Mouse (Mus musculus): Measurements from ENCODE around the gene Prcc.
"Not testable (repeated sequence)": the region's sequence is repeated elsewhere in the genome, so short reads cannot be mapped to it uniquely, and the experiment has no call there.

The Prcc gene

DNA sequence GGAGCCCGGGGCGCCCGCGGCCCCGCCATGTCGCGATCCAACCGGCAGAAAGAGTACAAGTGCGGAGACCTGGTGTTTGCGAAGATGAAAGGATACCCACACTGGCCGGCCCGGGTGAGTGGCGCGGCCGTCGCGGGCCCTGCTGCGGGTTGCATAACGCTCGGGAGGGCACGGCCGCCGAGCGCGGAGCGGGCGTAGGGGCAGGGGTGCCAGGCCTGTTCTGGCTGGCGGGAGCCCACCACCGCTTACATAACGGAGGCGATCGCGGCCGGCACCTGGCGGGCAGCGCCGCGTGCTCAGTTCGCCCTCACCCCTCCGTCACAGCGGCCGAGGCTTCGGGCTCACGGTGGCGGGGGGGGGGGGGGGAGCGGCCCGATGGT is 21.2 kb upstream of the Prcc start:
- CTCF ChIA-PET = no interaction called here

DNA sequence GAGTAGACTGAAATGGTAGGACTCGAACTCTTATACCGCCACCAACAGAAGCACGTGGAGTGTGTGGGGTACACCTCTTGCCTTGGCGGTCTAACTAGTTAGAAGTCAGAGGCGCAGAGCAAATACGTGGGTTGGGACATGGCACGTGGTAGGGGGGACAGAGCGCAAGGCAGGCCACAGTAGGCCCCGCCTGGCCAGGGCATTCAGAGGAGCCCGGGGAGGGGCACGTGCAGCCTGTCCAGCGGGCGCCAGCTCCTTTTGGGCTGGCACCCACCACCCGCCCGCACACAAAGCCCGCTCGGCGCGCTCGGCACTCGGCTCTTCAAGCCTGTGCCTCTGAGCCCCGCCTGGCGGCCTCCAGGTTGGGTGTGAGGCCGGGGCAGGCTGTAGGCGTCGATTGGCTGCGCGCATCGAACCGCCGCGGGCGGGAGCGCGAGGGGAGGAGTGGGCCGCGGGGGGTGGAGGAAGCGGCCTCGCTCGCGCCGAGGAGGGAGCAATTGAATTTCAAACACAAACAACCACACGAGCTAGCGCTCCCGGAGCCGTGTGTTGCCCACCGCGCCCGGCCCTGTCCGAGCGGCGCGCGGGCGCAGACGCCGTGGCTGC is 20.6 kb upstream of the Prcc start, which contains the start of gene Hdgf:
Gene Hdgf, plus strand, starts transcription at position 442 of the 606 bp plus-strand sequence.
- CTCF ChIA-PET = no interaction called here

DNA sequence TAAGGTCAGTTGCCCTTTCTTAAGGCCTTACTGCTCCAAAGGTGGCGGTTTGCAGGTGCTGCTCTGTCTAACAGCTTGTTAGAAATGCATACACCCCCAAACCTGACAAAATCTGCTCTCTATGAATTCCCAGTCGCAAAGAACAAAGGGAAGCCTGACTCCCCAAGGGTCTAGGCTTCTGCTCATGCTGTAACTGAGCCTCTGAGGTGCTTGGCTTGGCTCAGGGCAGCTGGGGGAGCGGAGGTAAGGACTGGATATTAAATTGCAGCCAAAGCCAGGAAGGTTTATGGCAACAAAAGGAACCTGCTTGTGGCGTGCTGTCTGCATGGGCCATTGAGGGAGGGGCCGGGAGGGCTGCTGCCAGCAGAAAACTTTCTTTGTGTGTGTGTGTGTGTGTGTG is 18.4 kb upstream of the Prcc start:
- CTCF ChIA-PET = no interaction called here

DNA sequence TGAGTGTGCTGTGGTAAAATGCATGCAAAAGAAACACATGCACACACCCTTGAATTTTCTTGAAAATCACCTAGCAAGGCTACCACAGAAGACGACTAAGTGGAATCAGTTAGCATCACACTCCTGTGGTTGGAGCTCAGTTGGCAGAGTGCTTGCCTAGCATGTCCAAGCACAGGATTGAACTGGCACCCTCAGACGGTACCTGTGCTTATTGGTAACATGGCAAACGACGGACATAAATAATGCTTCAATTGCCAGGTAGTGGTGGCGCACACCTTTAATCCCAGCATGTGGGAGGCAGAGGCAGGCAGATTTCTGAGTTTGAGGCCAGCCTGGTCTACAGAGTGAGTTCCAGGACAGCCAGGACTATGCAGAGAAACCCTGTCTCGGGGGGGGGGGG is 16.6 kb upstream of the Prcc start:
- CTCF ChIA-PET = interaction anchor here (0.7 kb wide), 1 partner anchor 17 kb away, joined by 9 read pairs; no protein-coding TSS in a partner anchor

DNA sequence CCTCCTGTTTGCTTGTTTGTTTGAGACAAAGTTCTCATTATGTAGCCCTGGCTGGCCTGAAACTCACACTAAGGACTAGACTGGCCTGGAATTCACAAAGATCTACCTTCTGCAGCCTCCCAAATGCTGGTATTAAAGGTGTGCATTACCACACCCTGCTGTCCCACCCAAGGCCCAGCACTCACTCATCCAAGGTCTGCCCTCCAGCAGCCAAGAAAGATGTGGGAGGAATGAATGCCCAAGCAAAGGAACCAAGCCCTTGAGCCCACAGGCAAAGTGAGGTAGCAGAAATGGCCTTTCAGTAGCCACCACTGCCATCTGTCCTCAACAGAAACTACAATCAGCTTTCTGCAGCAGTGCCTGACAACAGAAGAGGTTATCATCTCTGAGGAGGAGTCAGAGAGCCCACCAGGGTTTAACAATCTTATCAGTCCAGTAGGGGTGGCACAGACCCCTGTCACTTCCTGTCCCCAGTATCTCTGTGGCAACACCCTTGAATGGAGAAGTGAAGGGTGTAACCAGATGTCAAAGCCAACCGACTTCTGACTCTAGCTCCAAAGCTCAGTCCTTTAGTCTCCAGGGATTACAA is 15.7 kb upstream of the Prcc start:
- CTCF ChIA-PET = no interaction called here

DNA sequence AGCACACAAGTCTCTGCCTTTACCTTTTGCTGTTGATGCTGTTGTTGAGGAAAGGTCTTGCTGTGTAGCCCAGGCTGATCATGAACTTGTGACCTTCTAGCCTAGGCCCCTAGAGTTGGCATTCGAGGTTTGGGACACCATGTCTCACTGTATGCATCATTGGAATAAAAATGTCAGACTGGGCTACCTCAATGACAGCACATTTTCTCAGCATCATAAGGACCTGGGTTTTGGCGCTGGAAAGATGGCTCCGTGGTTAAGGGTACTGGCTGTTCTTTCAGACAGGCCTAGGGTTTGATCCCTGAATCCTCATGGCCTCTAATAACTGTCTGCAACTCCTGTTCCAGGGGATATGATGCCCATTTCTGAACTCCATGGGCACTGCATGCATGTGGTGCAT is 14.4 kb upstream of the Prcc start:
- CTCF ChIA-PET = interaction anchor here (0.6 kb wide), 1 partner anchor 49 kb away, joined by 7 read pairs; the partner anchor contains the start of gene Crabp2

DNA sequence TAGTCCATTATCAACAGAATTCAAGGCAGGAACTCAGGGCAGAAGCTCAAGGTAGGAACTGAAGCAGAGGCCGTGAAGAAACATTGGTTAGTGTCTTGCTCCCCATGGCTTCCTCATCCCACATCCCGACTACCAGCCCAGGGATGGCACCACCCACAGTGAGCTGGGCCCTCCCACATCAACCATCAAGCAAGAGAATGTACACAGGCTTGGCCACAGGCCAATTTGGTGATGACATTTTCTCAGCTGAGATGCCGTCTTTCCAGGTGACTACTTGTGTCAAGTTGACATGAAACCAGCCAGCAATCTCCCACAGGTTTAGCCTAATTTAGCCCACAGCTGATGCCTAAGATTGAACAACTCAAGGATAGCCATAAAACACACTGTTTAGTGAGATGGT is 13.9 kb upstream of the Prcc start:
- CTCF ChIA-PET = no interaction called here

DNA sequence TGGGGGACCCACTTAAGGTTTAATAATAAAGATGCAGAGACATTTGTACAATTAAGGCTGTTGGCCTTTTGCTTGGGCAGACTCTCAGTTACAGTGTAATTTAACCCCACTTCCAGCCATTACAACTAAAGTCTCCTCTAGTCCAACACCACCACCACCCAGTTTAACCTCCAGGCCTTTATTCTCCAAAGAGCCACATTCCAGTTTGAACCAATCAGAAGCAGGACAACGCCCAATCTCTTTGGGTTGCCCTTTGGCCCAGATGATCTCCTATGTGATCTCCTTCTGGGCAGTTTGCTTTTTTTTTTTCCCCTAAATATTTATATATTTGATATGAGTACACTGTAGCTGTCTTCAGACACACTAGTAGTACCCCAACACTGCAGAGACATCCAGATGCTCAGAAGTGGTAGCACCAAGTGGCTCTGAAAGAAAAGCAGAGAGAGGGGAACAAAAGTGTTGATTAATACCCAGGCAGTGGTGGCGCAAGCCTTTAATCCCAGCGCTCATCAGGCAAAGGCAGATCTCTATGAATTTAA is 8.0 kb upstream of the Prcc start:
- CTCF ChIA-PET = no interaction called here

DNA sequence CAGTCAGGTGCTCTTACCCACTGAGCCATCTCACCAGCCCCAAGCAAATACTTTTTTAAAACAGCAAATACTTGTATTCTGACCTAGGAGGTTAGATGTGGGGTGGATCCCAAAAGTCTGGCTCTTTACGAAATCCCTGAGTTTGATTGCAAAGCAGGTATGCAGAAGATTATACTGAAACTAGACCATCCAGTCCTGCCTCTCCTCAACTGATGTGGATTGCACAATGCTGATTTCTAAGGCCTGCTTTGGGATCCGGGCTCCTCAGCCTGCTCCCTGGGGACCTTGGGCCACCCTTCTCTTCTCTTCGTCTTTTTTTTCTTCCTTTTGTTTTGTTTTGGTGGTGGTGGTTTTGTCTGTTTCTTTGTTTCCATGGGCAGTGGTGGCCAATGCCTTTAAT is 6.1 kb upstream of the Prcc start:
- CTCF ChIA-PET = interaction anchor here (0.6 kb wide), 1 partner anchor 25 kb away, joined by 3 read pairs; no protein-coding TSS in a partner anchor

DNA sequence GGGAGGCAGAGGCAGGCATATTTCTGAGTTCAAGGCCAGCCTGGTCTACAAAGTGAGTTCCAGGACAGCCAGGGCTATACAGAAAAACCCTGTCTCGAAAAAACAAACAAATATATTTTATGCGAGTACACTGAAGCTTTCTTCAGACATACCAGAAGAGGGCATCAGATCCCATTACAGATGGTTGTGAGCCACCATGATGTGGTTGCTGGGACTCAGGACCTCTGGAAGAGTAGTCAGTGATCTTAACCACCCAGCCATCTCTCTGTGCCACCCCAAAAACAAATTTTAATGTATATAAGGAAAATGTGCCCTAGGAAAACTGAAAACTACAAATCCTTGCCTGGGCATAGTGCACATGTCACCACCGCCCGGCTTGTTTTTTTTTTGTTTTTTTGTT is 2.0 kb upstream of the Prcc start:
- CTCF ChIA-PET = not testable (repeated sequence)

DNA sequence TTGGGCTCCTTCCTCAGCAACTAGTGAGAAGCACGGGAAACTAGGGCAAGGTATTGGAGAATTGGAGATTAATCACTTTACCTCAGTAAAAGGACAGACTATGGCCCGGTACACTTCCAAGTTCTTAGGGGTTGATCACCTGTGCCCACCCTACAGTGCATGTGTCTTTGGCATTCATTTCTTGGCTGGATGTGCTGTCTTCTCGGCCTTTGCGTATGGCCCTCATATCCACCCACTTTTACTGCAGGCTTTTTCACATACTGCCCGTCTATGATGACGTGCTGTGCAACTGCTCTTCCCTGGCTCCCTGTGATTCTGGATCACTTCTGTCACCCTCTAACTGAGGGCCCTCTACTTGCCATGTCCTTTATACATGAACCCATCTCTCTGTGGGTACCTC is 1.0 kb upstream of the Prcc start:
- CTCF ChIA-PET = interaction anchor here (0.8 kb wide), 1 partner anchor 23 kb away, joined by 4 read pairs; no protein-coding TSS in a partner anchor

DNA sequence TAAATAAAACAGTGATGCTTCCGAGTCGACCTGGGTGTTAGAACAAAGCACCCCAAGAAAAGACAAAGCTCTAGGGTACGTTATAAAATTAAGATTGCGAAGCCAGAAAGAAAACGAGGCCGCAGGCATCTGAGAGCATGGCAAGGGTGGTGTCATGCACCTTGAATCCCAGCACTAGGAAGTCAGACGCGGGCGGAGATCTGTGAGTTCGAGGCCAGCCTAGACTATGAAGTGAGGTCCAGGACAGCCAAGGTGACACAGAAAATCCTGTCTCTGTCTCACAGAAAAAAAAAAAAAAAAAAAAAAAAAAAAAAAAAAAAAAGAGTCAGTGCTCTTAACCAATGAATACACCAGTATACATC is 577 bp upstream of the Prcc start:
- CTCF ChIA-PET = interaction anchor here (0.8 kb wide), 1 partner anchor 24 kb away, joined by 4 read pairs; no protein-coding TSS in a partner anchor

DNA sequence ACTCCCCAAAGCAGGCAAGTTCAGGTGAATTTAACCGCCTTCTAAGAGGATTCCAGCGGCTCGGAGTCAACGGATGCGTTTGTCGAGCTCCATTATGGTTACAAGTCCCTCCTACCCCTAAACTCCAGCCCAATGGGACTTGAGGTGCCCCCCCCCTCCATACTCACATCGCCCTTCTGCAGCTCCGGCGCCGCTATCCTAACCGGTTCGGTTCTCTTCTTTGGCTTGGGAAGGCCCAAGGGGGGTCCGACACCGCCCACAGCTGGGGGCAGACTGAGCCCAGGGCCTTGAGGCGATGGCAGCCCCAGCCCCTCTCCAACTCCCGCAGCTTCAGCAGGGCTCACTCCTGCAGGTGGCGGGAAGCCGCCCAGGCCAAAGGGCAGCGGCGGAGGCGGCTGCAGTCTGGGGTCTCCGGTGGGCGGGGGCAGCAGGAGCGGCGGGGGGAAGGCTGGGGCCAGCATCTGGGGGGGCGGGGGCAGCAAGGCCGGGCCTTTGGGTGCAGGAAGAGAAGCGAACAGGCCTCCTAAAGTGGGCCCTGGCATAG is 628 bp downstream of the Prcc start:
- CTCF ChIA-PET = interaction anchor here (0.5 to 0.6 kb wide), 2 partner anchors 18 to 33 kb away, joined by 9 to 15 read pairs; no protein-coding TSS in a partner anchor

DNA sequence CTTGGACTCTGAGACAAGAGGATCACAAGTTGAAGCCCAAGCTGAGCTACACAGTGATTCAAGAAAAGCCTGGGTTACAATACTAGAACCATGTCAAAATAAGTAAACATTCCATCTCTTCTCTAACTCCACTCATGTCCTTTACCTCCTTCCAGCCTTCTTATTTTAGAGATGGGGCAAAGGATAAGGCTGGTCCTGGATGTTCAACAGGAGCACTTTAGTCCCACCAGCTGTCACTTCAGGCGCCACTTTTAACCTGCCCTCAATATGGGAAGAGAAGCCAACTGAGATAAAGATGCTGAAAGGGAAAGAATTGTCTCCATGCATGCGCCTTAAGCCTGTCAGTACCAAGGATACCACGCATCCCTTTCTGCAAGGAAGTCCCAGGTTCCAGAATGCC is 1.1 kb downstream of the Prcc start:
- CTCF ChIA-PET = interaction anchor here (0.5 kb wide), 1 partner anchor 18 kb away, joined by 9 read pairs; no protein-coding TSS in a partner anchor

DNA sequence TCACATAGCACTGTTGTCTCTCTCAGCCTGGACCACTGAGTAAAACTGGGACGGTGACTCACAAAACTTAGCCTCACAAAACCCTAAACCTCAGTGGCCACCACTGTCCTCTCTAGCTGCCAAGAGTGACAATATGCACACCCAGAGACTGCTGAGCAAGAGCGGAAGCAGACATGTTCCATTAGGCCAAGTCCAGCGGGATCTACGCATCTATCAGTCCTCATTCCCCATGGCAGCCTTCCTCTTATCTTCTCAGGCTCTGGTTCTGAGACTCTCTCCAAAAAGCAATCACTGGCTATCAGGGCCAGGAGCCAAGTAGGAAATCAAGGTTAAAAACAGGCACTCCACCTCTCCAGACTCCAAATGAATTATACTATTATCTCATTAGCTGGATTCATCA is 7.7 kb downstream of the Prcc start:
- CTCF ChIA-PET = no interaction called here

DNA sequence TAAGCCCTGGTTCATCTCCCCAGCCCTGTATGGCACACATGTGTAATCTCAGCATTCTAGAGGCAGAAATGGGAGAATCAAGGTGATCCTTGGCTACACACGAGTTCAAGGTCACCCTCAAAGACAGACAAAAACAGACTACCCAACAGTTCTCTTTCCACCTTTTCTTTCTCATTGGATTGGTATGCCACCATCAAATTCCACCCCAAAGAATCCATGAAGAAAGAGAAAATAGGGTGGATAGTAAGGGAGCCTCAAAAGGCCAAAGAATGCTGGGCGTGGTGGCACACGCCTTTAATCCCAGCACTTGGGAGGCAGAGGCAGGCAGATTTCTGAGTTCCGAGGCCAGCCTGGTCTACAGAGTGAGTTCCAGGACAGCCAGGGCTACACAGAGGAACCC is 21.3 kb downstream of the Prcc start:
- CTCF ChIA-PET = not testable (repeated sequence)

DNA sequence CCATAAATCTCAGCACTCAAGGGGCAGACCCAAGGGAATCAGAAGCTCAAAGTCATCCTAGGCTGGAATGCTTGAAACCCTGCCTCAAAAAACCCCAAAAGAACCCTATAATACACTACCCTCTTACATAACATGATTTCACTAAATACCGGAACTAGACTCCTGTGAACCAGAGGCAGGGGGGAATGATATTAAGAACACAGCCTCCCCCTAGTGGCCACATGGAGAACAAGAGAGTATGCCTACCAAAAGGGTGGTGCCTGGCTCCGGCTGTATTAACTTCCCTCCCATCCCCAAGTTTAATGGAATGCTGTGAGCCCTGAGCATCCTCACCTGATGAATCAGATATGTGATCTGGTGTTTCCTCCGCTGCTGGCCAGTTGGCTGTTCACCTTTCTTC is 25.6 kb downstream of the Prcc start:
- CTCF ChIA-PET = interaction anchor here (0.5 to 1.0 kb wide), 2 partner anchors 15 to 448 kb away, joined by 3 to 4 read pairs; no protein-coding TSS in a partner anchor

DNA sequence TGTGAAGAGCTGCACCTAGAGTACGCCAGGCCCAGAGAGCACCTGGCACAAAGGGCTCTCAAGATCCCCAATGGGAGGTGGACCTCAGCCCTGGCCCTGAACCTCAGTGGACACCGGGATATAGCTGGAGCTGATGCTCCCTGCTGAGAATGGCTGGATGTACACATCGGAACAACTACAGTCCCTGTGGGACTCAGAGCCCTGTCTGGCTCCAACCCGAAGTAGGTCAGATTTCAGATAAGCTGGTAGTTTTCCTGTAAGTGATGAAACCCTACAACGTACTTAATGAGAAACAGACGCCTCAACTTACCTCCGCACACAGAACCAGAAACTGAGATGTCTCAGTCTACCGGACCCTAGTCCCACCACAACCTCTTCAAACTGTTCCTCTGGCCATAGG is 27.7 kb downstream of the Prcc start:
- CTCF ChIA-PET = no interaction called here

DNA sequence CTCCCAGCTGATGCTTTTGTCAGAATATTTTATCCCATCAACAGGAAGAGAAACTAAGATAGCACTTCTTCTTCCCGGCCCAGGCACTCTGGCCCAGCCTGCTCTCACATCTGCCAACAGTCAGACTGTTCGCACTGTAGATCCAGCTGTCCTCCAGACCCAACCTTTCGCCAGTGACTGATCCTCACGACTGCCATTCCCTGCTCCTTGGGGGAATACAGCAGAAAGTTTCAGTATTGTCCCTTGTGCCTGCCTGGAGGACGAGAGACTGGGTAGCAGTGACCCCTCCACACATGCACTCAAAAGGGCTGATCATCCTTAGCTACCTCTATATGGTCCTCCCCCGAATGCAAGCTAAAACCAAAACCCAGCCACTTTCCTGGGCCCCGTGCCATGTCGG is 29.5 kb downstream of the Prcc start:
- CTCF ChIA-PET = no interaction called here

DNA sequence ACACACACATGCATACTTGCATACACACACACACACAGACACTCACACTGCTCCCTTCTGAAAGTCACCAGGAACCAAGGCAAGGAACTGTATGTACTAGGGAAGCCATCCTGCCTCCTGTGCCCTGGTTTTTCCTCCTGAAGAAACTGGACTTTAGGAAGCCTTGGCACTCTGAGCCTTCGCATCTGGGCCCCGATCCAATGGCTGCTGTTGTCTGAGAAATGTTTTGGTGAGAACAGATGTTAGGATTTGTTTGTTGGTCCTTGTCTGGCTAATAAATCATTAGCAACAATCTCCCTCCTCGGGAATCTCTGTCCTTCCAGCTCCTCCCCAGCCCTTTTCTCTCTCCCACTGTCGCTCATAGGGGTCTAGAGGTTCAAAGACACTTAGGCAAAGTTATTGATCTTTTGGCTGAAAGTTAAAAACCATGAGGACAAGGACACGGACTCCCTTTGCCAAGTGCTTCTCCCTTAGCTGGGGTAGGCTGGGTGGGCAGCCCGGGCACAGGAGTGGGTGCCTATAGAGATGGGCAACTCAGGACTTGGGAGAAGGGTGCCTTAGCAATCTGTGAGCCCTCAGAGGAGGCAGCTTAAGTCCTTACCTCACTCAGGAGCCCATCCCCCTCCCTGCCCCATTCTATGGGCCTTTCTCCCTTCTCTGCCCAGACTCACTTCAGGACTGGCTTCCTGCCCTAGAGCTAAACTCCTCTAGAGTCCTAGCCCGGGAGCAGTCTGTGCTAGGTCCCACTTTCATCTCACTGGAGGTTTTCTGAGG is 30.4 kb downstream of the Prcc start:
- CTCF ChIA-PET = interaction anchor here (1.2 kb wide), 1 partner anchor 15 kb away, joined by 3 read pairs; no protein-coding TSS in a partner anchor

DNA sequence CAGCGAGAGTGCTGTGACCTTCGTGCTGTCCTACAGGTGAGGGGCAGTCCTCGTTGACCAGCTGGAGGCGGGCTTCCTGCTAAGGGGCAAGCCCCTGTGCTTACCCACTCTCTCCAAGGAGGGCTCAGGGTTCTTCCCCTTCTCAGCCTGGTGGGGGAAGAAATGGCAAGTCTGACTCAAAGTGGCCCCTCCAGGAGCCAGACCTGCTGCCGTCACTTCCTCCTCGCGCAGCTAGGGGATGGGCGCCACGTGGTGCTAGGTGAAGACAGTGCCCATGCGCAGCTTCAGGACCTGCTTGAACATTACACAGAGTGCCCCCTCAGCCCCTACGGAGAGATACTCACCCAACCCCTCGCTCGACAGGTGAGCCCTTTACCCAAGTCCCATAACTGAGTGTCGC is 36.3 kb downstream of the Prcc start:
- CTCF ChIA-PET = no interaction called here

DNA sequence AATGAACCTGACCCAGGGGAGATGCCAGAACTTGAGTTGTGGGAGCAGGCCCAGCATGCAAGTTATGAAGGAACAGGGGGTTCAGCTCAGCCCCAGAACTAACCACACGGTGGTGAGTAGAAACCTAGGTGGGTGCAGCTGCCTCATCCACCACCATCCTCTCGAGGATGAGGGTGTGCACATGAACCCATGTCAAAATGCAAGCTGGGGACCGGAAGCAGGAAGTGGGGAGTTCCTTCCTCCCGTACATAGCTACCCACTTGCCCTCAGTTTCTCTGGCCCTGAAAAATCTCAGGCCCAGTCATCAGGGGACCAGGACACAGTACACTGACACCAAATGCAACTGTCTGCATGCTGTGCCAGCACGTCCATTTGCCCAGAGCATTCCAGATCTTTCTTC is 37.7 kb downstream of the Prcc start:
- CTCF ChIA-PET = interaction anchor here (0.5 kb wide), 1 partner anchor 280 kb away, joined by 4 read pairs; no protein-coding TSS in a partner anchor

Measured in spleen, embryonic (tissue).